Mouse (Mus musculus): ENCODE results near the gene Gm10408. TPM values are rescaled to one million over a fixed set of nuclear protein-coding genes. Genes with fewer than 3 reads are reported as not detected.
"Not testable (repeated sequence)": the region's sequence is repeated elsewhere in the genome, so short reads cannot be mapped to it uniquely, and the experiment has no call there.

The Gm10408 gene
- not detected in 2 replicates for polyA plus RNA-seq (2015; fragmentation: Nextera tagmentation; extraction: Ambion mirVana)

GRCm38 (mm10) chr14:3449079-3449478 lies at the start of gene Gm10408:
Gene Gm10408 (plus strand): TSS chr14:3449379.
- H3K4me1 ChIP-seq (replicated peaks); H3K4me2 ChIP-seq (replicated peaks); H3K36me3 ChIP-seq; H3K9ac ChIP-seq (replicated peaks); H3K9me3 ChIP-seq; H3K27me3 ChIP-seq; H3K4me3 ChIP-seq (replicated peaks); ATAC-seq; H3K27ac ChIP-seq: not testable (repeated sequence)
- no CpG with 5 or more reads among the region's 3 CpGs for WGBS

- H3K36me3 ChIP-seq; H3K9ac ChIP-seq (replicated peaks); H3K4me2 ChIP-seq (replicated peaks); H3K9me3 ChIP-seq; H3K27ac ChIP-seq; ATAC-seq; H3K27me3 ChIP-seq; H3K4me1 ChIP-seq (replicated peaks); H3K4me3 ChIP-seq (replicated peaks): not testable (repeated sequence)
- no CpG with 5 or more reads among the region's 32 CpGs for WGBS
Measured at GRCm38 (mm10) chr14:3412314-3412713, 36.9 kb upstream of the Gm10408 start, which contains the start of gene Gm10409. Gene Gm10409 (plus strand): TSS chr14:3412614.

GRCm38 (mm10) chr14:3427803-3428202 lies 21.4 kb upstream of the Gm10408 start, which contains the start of gene Gm3005:
Gene Gm3005 (plus strand): TSS chr14:3428103.
- H3K9ac ChIP-seq (replicated peaks); H3K4me2 ChIP-seq (replicated peaks); H3K9me3 ChIP-seq; H3K4me1 ChIP-seq (replicated peaks); H3K27me3 ChIP-seq; H3K27ac ChIP-seq; H3K4me3 ChIP-seq (replicated peaks); ATAC-seq; H3K36me3 ChIP-seq: not testable (repeated sequence)
- WGBS: no CpG with 5 or more reads among the region's 2 CpGs

Other genes starting within 250 kb of the Gm10408 start
- gene D830030K20Rik, start 240.9 kb upstream of the Gm10408 start, polyA plus RNA-seq (2015; fragmentation: Nextera tagmentation; extraction: Ambion mirVana): 22.5 and 24.1 TPM in 2 replicates
- gene Gm2956, start 116.8 kb upstream of the Gm10408 start, polyA plus RNA-seq (2015; fragmentation: Nextera tagmentation; extraction: Ambion mirVana): not detected in 2 replicates
- gene Gm10413, start 54.3 kb upstream of the Gm10408 start, polyA plus RNA-seq (2015; fragmentation: Nextera tagmentation; extraction: Ambion mirVana): not detected in 2 replicates
- 9.0 and 12.1 TPM in 2 replicates for gene Gm10409, start 36.8 kb upstream of the Gm10408 start, polyA plus RNA-seq (2015; fragmentation: Nextera tagmentation; extraction: Ambion mirVana)
- 5.6 and 5.7 TPM in 2 replicates for gene Gm3005, start 21.3 kb upstream of the Gm10408 start, polyA plus RNA-seq (2015; fragmentation: Nextera tagmentation; extraction: Ambion mirVana)
- not detected in 2 replicates for gene Gm3012, start 185.1 kb downstream of the Gm10408 start, polyA plus RNA-seq (2015; fragmentation: Nextera tagmentation; extraction: Ambion mirVana)
- gene Gm3020, start 202.7 kb downstream of the Gm10408 start, polyA plus RNA-seq (2015; fragmentation: Nextera tagmentation; extraction: Ambion mirVana): 9.0 and 12.1 TPM in 2 replicates
- not detected in 2 replicates for gene Gm3043, start 239.4 kb downstream of the Gm10408 start, polyA plus RNA-seq (2015; fragmentation: Nextera tagmentation; extraction: Ambion mirVana)